Mouse (Mus musculus) liver, postnatal 0 days (tissue): ENCODE data around the gene Plcb4.

ENCODE experiments used
- CTCF ChIP-seq: sonication (generic); IDR thresholded peaks from 2 replicates; pipeline ENCODE4 v1.5.1; 2016; ENCODE audit warnings: antibody characterized with exemption, low read depth
- EP300 ChIP-seq: IDR thresholded peaks from 2 replicates; pipeline ENCODE4 v1.6.1; 2016; ENCODE audit warnings: antibody characterized with exemption, low read depth, mild to moderate bottlenecking

GRCm38 (mm10) chr2:135676978-135677501, 18.2 kb downstream of the Plcb4 start:
- TF ChIP-seq EP300 (no peak), CTCF (no peak)
